Mouse (Mus musculus) heart, embryonic 13.5 days (tissue): ENCODE measurements at regions not wholly inside any gene's neighbourhood (a gene's known extent, or its start where the extent isn't known, plus 50 kb on each side); places are given as distances from the start of the nearest gene placed in this dataset.

ENCODE experiments used
- ATAC-seq: fragments of 200-750 bp; cut with Nextera tagmentation; 2 replicates; pipeline ENCODE4 v1.8.0; 2017; ENCODE audit warnings: moderate TSS enrichment; ENCODE audit not compliant: insufficient number of reproducible peaks, low FRiP score, low TSS enrichment; ENCODE audit errors: extremely low read depth
- H3K27ac ChIP-seq: fragments of 300-500 bp; sonication (generic); replicated peaks from 2 replicates; pipeline ENCODE4 v1.5.1; 2015; ENCODE audit warnings: moderate library complexity, mild to moderate bottlenecking, inconsistent platforms
- H3K27me3 ChIP-seq: fragments of 300-500 bp; sonication (generic); replicated peaks from 2 replicates; pipeline ENCODE4 v1.6.1; 2015; ENCODE audit warnings: mild to moderate bottlenecking, inconsistent platforms
- H3K36me3 ChIP-seq: fragments of 300-500 bp; sonication (generic); 2 replicates; pipeline ENCODE4 v1.6.1; 2015; ENCODE audit warnings: mild to moderate bottlenecking, inconsistent platforms
- H3K4me1 ChIP-seq: fragments of 300-500 bp; sonication (generic); 2 replicates; pipeline ENCODE4 v1.6.1; 2015; ENCODE audit warnings: inconsistent platforms
- H3K4me2 ChIP-seq: fragments of 300-500 bp; sonication (generic); 2 replicates; pipeline ENCODE4 v1.6.1; 2015; ENCODE audit warnings: inconsistent platforms, mild to moderate bottlenecking, moderate library complexity
- H3K4me3 ChIP-seq: fragments of 300-500 bp; sonication (generic); 2 replicates; pipeline ENCODE4 v1.5.1; 2015; ENCODE audit warnings: moderate library complexity, mild to moderate bottlenecking, inconsistent platforms
- H3K9ac ChIP-seq: fragments of 300-500 bp; sonication (generic); 2 replicates; pipeline ENCODE4 v1.6.1; 2015; ENCODE audit warnings: inconsistent platforms, mild to moderate bottlenecking, moderate library complexity
- H3K9me3 ChIP-seq: fragments of 300-500 bp; sonication (generic); 2 replicates; pipeline ENCODE4 v1.6.1; 2016; ENCODE audit warnings: inconsistent platforms
- WGBS: fragments of 180-500 bp; shearing (Covaris S2); methylation state at CpG from one replicate; pipeline ENCODE4 v1.1.7; 2015; ENCODE audit warnings: mixed read lengths; 5-methylcytosine and 5-hydroxymethylcytosine counted together

- Histone ChIP-seq H3K4me2 (no peak overlapping the region), H3K9me3 (peaks cover 5% of the 10 kb centered on the region; the same call in 1 of the 2 replicates), H3K36me3 (no peaks in the 10 kb centered on the region), H3K9ac (no peak overlapping the region), H3K27ac (no peak overlapping the region), H3K4me3 (no peak overlapping the region), H3K4me1 (peaks cover 48% of the 10 kb centered on the region), H3K27me3 (peaks cover 92% of the 10 kb centered on the region)
- 72% methylated on average over 10 of the region's 10 CpGs for WGBS
- ATAC-seq = no peak
Measured at GRCm38 (mm10) chr6:117611281-117611680, 229.7 kb upstream of the Zfp637 start.

GRCm38 (mm10) chr6:117611965-117612364, 229.0 kb upstream of the Zfp637 start:
- no peaks in the 10 kb centered on the region for H3K36me3 ChIP-seq
- no peak overlapping the region for H3K4me2 ChIP-seq
- peaks cover 92% of the 10 kb centered on the region for H3K27me3 ChIP-seq
- H3K9ac ChIP-seq = no peak overlapping the region
- no peak overlapping the region for H3K4me3 ChIP-seq
- no peak overlapping the region for H3K27ac ChIP-seq
- H3K4me1 ChIP-seq = peaks cover 48% of the 10 kb centered on the region
- no peak for ATAC-seq
- peaks cover 5% of the 10 kb centered on the region; the same call in 1 of the 2 replicates for H3K9me3 ChIP-seq
- WGBS = 86% methylated on average over 8 of the region's 8 CpGs

- Histone ChIP-seq H3K27me3 (peaks cover 88% of the 10 kb centered on the region), H3K4me2 (no peak overlapping the region), H3K9me3 (peaks cover 5% of the 10 kb centered on the region; the same call in 1 of the 2 replicates), H3K36me3 (no peaks in the 10 kb centered on the region), H3K4me3 (no peak overlapping the region), H3K27ac (no peak overlapping the region), H3K4me1 (peaks cover 49% of the 10 kb centered on the region), H3K9ac (no peak overlapping the region)
- no peak for ATAC-seq
- 82% methylated on average over 8 of the region's 8 CpGs for WGBS
Measured at GRCm38 (mm10) chr6:117612421-117612820, 228.6 kb upstream of the Zfp637 start.

- Histone ChIP-seq H3K27ac (no peak overlapping the region), H3K4me1 (peaks cover 56% of the 10 kb centered on the region), H3K27me3 (peaks cover 89% of the 10 kb centered on the region), H3K9ac (no peak overlapping the region), H3K9me3 (no peaks in the 10 kb centered on the region), H3K36me3 (no peaks in the 10 kb centered on the region), H3K4me2 (no peak overlapping the region), H3K4me3 (no peak overlapping the region)
- no peak for ATAC-seq
- WGBS = 69% methylated on average over 11 of the region's 11 CpGs
Measured at GRCm38 (mm10) chr6:117613656-117614350, 227.2 kb upstream of the Zfp637 start.

GRCm38 (mm10) chr6:117614386-117614785, 226.6 kb upstream of the Zfp637 start:
- Histone ChIP-seq H3K36me3 (no peaks in the 10 kb centered on the region), H3K9ac (no peak overlapping the region), H3K9me3 (no peaks in the 10 kb centered on the region), H3K4me1 (peaks cover 54% of the 10 kb centered on the region), H3K27me3 (peaks cover 89% of the 10 kb centered on the region), H3K4me3 (no peak overlapping the region), H3K27ac (no peak overlapping the region; the same call in 1 of the 2 replicates), H3K4me2 (no peak overlapping the region)
- no peak for ATAC-seq
- WGBS = 54% methylated on average over 6 of the region's 6 CpGs

GRCm38 (mm10) chr6:117617168-117617567, 223.8 kb upstream of the Zfp637 start:
- Histone ChIP-seq H3K36me3 (no peaks in the 10 kb centered on the region), H3K4me1 (peaks cover 32% of the 10 kb centered on the region), H3K4me3 (no peak overlapping the region), H3K27me3 (peaks cover 90% of the 10 kb centered on the region), H3K9me3 (no peaks in the 10 kb centered on the region), H3K4me2 (peak overlapping the region; percentile 20; the same call in 1 of the 2 replicates), H3K9ac (no peak overlapping the region), H3K27ac (no peak overlapping the region)
- 10% methylated on average over 6 of the region's 6 CpGs for WGBS
- ATAC-seq = no peak

GRCm38 (mm10) chr6:117617951-117618350, 223.0 kb upstream of the Zfp637 start:
- WGBS = 62% methylated on average over 4 of the region's 4 CpGs
- Histone ChIP-seq H3K27me3 (peaks cover 91% of the 10 kb centered on the region), H3K9me3 (no peaks in the 10 kb centered on the region), H3K4me2 (no peak overlapping the region), H3K27ac (0 out of 2 replicates have a peak overlapping the region, but pooled peaks have one; percentile 15), H3K36me3 (no peaks in the 10 kb centered on the region), H3K4me3 (no peak overlapping the region), H3K9ac (no peak overlapping the region), H3K4me1 (peaks cover 31% of the 10 kb centered on the region)
- no peak for ATAC-seq

- Histone ChIP-seq H3K4me1 (peaks cover 20% of the 10 kb centered on the region), H3K4me2 (no peak overlapping the region), H3K9ac (no peak overlapping the region), H3K27me3 (peaks cover 91% of the 10 kb centered on the region), H3K36me3 (no peaks in the 10 kb centered on the region), H3K27ac (no peak overlapping the region), H3K4me3 (no peak overlapping the region), H3K9me3 (no peaks in the 10 kb centered on the region)
- no peak for ATAC-seq
- 65% methylated on average over 2 of the region's 2 CpGs for WGBS
Measured at GRCm38 (mm10) chr6:117619606-117620005, 221.4 kb upstream of the Zfp637 start.

GRCm38 (mm10) chr6:117622446-117622845, 218.5 kb upstream of the Zfp637 start:
- H3K4me2 ChIP-seq = no peak overlapping the region
- 78% methylated on average over 6 of the region's 6 CpGs for WGBS
- no peak overlapping the region for H3K4me3 ChIP-seq
- peaks cover 79% of the 10 kb centered on the region for H3K27me3 ChIP-seq
- no peaks in the 10 kb centered on the region for H3K9me3 ChIP-seq
- H3K4me1 ChIP-seq = peaks cover 11% of the 10 kb centered on the region
- no peak overlapping the region for H3K27ac ChIP-seq
- no peak overlapping the region for H3K9ac ChIP-seq
- no peaks in the 10 kb centered on the region for H3K36me3 ChIP-seq
- ATAC-seq = no peak

- H3K4me2 ChIP-seq = no peak overlapping the region
- H3K9ac ChIP-seq = no peak overlapping the region
- no peak overlapping the region for H3K4me3 ChIP-seq
- H3K27ac ChIP-seq = no peak overlapping the region
- peaks cover 76% of the 10 kb centered on the region for H3K27me3 ChIP-seq
- no peak for ATAC-seq
- no peaks in the 10 kb centered on the region for H3K36me3 ChIP-seq
- H3K9me3 ChIP-seq = no peaks in the 10 kb centered on the region
- peaks cover 6% of the 10 kb centered on the region for H3K4me1 ChIP-seq
Measured at GRCm38 (mm10) chr6:117622946-117623345, 218.0 kb upstream of the Zfp637 start.

GRCm38 (mm10) chr6:117625716-117626115, 215.3 kb upstream of the Zfp637 start:
- 50% methylated on average over 5 of the region's 5 CpGs for WGBS
- H3K4me2 ChIP-seq = no peak overlapping the region

GRCm38 (mm10) chr6:117627461-117627860, 213.5 kb upstream of the Zfp637 start:
- Histone ChIP-seq H3K4me3 (no peak overlapping the region), H3K9me3 (peaks cover 6% of the 10 kb centered on the region), H3K4me2 (no peak overlapping the region), H3K4me1 (peaks cover 4% of the 10 kb centered on the region; the same call in 1 of the 2 replicates), H3K9ac (no peak overlapping the region), H3K27ac (no peak overlapping the region), H3K27me3 (peaks cover 43% of the 10 kb centered on the region), H3K36me3 (no peaks in the 10 kb centered on the region)
- no peak for ATAC-seq
- WGBS = 80% methylated on average over 3 of the region's 3 CpGs

More at GRCm38 (mm10) chr6:117625716-117626115, 215.3 kb upstream of the Zfp637 start:
- H3K9ac ChIP-seq = no peak overlapping the region
- peaks cover 4% of the 10 kb centered on the region; the same call in 1 of the 2 replicates for H3K4me1 ChIP-seq
- no peak overlapping the region for H3K27ac ChIP-seq
- H3K36me3 ChIP-seq = no peaks in the 10 kb centered on the region
- no peak overlapping the region for H3K4me3 ChIP-seq
- peaks cover 6% of the 10 kb centered on the region for H3K9me3 ChIP-seq
- ATAC-seq = no peak
- H3K27me3 ChIP-seq = peaks cover 59% of the 10 kb centered on the region
